Mouse (Mus musculus): ENCODE results near the gene 1700024G13Rik. TPM values are rescaled to one million over a fixed set of nuclear protein-coding genes. Genes with fewer than 3 reads are reported as not detected.
"Not testable (repeated sequence)": the region's sequence is repeated elsewhere in the genome, so short reads cannot be mapped to it uniquely, and the experiment has no call there.

The 1700024G13Rik gene
- polyA plus RNA-seq, 1 experiment from 2014 or later: not detected

DNA sequence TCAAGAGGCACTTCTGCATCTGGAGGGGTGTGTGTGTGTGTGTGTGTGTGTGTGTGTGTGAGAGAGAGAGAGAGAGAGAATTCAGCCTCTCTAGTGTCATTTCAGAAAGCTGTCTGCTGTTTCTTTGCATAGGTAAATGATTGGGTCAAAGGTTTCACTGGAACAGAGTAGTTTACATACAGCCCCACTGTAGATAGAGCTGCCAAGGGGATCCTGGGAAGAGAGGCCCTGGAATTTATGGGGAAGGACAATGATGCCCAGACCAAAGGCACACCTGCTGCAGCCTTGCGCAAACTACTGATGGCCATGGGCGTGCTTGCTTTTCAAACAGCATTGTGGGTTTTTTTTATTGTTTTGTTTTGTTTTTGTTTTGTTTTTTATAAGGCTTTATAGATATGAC is 15.7 kb downstream of the 1700024G13Rik start:
- no peaks in the 10 kb centered on the region for H3K4me1 ChIP-seq
- H3K4me3 ChIP-seq: no peak overlapping the region
- H3K9me3 ChIP-seq (replicated peaks): no peaks in the 10 kb centered on the region
- no peaks in the 10 kb centered on the region for H3K36me3 ChIP-seq
- H3K27ac ChIP-seq: no peak overlapping the region
- no peak overlapping the region for H3K4me2 ChIP-seq
- ATAC-seq: no peak
- H3K27me3 ChIP-seq (replicated peaks): no peaks in the 10 kb centered on the region
- 80% methylated on average over 2 of the region's 2 CpGs for WGBS (ENCODE audit: insufficient replicate concordance)
- no peak overlapping the region for H3K9ac ChIP-seq

GRCm38 (mm10) chr14:32369756-32370155 is 18.4 kb downstream of the 1700024G13Rik start:
- no peak overlapping the region for H3K27ac ChIP-seq
- no peaks in the 10 kb centered on the region for H3K9me3 ChIP-seq (replicated peaks)
- no peak for ATAC-seq
- H3K9ac ChIP-seq: no peak overlapping the region
- no peak overlapping the region for H3K4me2 ChIP-seq
- 52% methylated on average over 7 of the region's 7 CpGs for WGBS (ENCODE audit: insufficient replicate concordance)
- no peaks in the 10 kb centered on the region for H3K4me1 ChIP-seq
- H3K27me3 ChIP-seq (replicated peaks): no peaks in the 10 kb centered on the region
- H3K4me3 ChIP-seq: no peak overlapping the region
- H3K36me3 ChIP-seq: no peaks in the 10 kb centered on the region

DNA sequence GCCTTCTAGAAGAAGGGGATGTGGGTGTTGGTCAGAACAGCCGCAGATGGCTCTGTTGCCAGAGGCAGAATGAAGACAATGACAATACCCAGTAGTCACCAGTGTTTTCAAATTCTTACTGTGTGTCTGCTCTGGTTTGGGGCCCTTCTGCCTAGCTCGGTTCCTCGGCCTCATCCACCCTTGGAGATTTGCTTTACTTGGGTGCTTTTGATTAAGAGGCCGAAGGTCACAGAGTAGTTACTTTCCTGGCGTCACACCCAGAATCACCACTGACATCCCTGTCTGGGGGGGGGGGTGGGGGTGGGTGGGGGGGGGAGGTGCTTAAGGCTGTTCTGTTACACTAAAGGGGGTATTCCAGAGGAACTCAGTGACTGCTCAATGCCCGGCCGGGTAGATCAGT is 23.8 kb downstream of the 1700024G13Rik start:
- no peaks in the 10 kb centered on the region for H3K4me1 ChIP-seq
- H3K36me3 ChIP-seq: no peaks in the 10 kb centered on the region
- no peak overlapping the region for H3K9ac ChIP-seq
- H3K9me3 ChIP-seq (replicated peaks): no peaks in the 10 kb centered on the region
- ATAC-seq: no peak
- no peaks in the 10 kb centered on the region for H3K27me3 ChIP-seq (replicated peaks)
- H3K4me2 ChIP-seq: no peak overlapping the region
- 46% methylated on average over 6 of the region's 7 CpGs for WGBS (ENCODE audit: insufficient replicate concordance)
- H3K27ac ChIP-seq: no peak overlapping the region
- H3K4me3 ChIP-seq: no peak overlapping the region

DNA sequence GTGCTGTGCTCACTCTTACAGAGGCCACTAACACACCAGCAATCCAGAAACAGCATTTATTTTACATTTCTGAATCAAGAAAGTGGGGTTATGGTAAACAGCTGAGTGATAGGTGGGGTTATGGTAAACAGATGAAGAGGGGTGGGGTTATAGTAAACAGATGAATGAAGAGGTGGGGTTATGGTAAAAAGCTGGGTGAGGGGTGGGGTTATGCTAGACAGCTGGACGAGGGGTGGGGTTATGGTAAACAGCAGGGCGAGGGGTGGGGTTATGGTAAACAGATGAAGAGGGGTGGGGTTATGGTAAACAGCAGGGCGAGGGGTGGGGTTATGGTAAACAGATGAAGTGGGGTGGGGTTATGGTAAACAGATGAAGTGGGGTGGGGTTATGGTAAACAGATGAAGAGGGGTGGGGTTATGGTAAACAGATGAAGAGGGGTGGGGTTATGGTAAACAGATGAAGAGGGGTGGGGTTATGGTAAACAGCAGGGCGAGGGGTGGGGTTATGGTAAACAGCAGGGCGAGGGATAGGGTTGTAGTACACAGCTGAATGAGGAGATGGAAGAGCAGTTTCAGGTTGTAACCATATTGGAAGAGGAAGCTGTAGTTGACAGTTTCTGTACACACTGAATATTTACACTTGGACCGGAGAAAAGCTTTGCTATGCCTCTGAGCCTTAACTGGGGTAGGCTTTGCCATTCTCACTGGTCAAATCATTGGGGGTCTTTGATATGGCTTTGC is 36.8 kb downstream of the 1700024G13Rik start:
- WGBS (ENCODE audit: insufficient replicate concordance): 27% methylated on average over 6 of the region's 6 CpGs

GRCm38 (mm10) chr14:32347307-32347706 is 40.9 kb downstream of the 1700024G13Rik start:
- ATAC-seq: no peak
- H3K9ac ChIP-seq: no peak overlapping the region
- H3K36me3 ChIP-seq: no peaks in the 10 kb centered on the region
- WGBS (ENCODE audit: insufficient replicate concordance): 80% methylated on average over 9 of the region's 9 CpGs
- H3K4me2 ChIP-seq: no peak overlapping the region
- no peaks in the 10 kb centered on the region for H3K27me3 ChIP-seq (replicated peaks)
- H3K4me3 ChIP-seq: no peak overlapping the region
- H3K9me3 ChIP-seq (replicated peaks): no peaks in the 10 kb centered on the region
- H3K4me1 ChIP-seq: no peaks in the 10 kb centered on the region
- no peak overlapping the region for H3K27ac ChIP-seq

More for the DNA sequence above, 36.8 kb downstream of the 1700024G13Rik start:
- H3K9ac ChIP-seq; ATAC-seq; H3K4me2 ChIP-seq; H3K4me3 ChIP-seq; H3K4me1 ChIP-seq; H3K27ac ChIP-seq; H3K36me3 ChIP-seq; H3K27me3 ChIP-seq (replicated peaks); H3K9me3 ChIP-seq (replicated peaks): not testable (repeated sequence)

DNA sequence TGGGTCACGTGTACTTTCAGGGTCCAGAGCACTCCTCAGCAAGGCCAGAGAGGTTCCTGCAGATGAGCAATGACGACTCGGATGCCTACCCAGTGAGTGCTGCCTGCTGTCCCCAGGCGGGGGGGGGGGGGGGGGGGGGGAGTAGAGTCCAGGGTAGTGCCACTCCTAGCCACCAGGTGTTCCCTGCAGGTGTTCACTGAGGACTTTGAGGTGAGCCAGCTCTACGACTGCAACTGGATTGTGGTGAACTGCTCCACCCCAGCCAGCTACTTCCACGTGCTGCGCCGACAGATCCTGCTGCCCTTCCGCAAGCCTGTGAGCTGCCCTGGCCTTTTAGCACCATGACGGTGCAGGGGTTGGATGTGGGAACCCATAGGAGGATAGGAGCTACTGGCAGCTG is 43.5 kb downstream of the 1700024G13Rik start:
- H3K27me3 ChIP-seq (replicated peaks): no peaks in the 10 kb centered on the region
- ATAC-seq: no peak
- no peak overlapping the region for H3K27ac ChIP-seq
- H3K36me3 ChIP-seq: no peaks in the 10 kb centered on the region
- H3K9ac ChIP-seq: no peak overlapping the region
- no peaks in the 10 kb centered on the region for H3K9me3 ChIP-seq (replicated peaks)
- H3K4me1 ChIP-seq: no peaks in the 10 kb centered on the region
- no peak overlapping the region for H3K4me3 ChIP-seq
- 76% methylated on average over 7 of the region's 10 CpGs for WGBS (ENCODE audit: insufficient replicate concordance)
- H3K4me2 ChIP-seq: no peak overlapping the region

DNA sequence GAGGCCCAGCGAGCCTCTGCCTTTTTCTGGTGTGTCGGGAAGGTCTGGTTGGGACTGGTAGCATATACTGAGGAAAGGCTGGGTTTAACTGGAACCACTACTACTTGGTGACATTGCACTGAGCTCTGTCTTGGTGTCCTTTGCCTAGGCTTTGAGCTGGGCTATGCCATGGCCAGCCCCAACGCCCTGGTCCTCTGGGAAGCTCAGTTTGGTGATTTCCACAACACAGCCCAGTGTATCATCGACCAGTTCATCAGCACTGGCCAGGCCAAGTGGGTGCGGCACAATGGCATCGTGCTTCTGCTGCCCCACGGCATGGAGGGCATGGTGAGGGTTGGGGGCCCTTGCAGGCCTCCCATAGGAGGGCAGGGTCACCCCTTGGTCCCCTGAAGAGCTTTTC is 44.0 kb downstream of the 1700024G13Rik start:
- no peaks in the 10 kb centered on the region for H3K9me3 ChIP-seq (replicated peaks)
- no peak for ATAC-seq
- H3K4me1 ChIP-seq: no peaks in the 10 kb centered on the region
- no peak overlapping the region for H3K4me2 ChIP-seq
- H3K9ac ChIP-seq: no peak overlapping the region
- WGBS (ENCODE audit: insufficient replicate concordance): 71% methylated on average over 7 of the region's 7 CpGs
- H3K4me3 ChIP-seq: no peak overlapping the region
- no peaks in the 10 kb centered on the region for H3K27me3 ChIP-seq (replicated peaks)
- 0 out of 2 replicates have a peak, but pooled peaks cover under 1% of the 10 kb centered on the region for H3K36me3 ChIP-seq
- no peak overlapping the region for H3K27ac ChIP-seq

DNA sequence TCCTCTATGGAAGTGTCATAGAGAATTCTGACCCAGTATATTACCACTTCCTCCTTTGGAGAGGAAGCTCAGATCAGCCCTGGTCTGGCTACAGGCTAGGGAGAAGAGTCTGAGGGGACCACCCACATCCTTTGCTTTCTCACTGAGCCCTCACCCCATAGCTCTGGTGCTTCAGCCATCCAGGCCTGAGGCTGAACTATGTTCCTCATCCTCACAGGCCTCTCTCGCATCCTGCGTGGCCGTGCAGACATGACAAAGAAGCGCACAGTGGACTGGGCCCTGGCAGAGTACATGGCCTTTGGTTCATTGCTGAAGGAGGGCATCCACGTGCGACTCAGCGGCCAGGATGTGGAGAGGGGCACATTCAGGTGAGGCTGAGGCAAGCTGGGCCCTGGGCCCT is 46.4 kb downstream of the 1700024G13Rik start:
- no peak overlapping the region for H3K27ac ChIP-seq
- no peak for ATAC-seq
- no peaks in the 10 kb centered on the region for H3K4me1 ChIP-seq
- no peaks in the 10 kb centered on the region for H3K9me3 ChIP-seq (replicated peaks)
- 65% methylated on average over 7 of the region's 7 CpGs for WGBS (ENCODE audit: insufficient replicate concordance)
- no peak overlapping the region for H3K4me3 ChIP-seq
- H3K9ac ChIP-seq: no peak overlapping the region
- no peaks in the 10 kb centered on the region for H3K27me3 ChIP-seq (replicated peaks)
- 0 out of 2 replicates have a peak, but pooled peaks cover 2% of the 10 kb centered on the region for H3K36me3 ChIP-seq
- no peak overlapping the region for H3K4me2 ChIP-seq

GRCm38 (mm10) chr14:32336547-32336946 is 51.6 kb downstream of the 1700024G13Rik start:
- H3K4me2 ChIP-seq: no peak overlapping the region
- no peaks in the 10 kb centered on the region for H3K27me3 ChIP-seq (replicated peaks)
- WGBS (ENCODE audit: insufficient replicate concordance): 77% methylated on average over 11 of the region's 11 CpGs
- no peak overlapping the region for H3K27ac ChIP-seq
- H3K36me3 ChIP-seq: 0 out of 2 replicates have a peak, but pooled peaks cover 2% of the 10 kb centered on the region
- H3K4me1 ChIP-seq: no peaks in the 10 kb centered on the region
- no peaks in the 10 kb centered on the region for H3K9me3 ChIP-seq (replicated peaks)
- no peak for ATAC-seq
- H3K9ac ChIP-seq: no peak overlapping the region
- no peak overlapping the region for H3K4me3 ChIP-seq

DNA sequence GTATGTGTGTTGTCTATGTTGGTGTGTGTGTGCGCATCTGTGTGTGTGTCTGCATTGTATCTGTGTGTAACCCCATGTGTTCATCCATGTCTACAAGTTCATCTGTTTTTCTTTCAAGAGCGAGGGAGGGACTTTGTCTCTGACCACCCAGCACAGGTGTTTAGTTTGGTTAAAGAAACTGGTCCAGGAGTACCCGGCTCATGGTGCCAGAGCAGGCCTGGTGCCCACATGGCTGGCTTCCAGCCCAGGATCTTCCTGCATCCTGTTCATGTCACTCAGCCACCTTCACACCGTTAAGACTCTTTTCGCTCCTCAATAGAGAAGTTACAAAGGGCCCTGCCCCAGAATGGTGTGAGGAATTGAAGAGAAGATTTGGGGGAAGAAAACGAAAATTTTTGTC is 52.2 kb downstream of the 1700024G13Rik start:
- no peak overlapping the region for H3K4me2 ChIP-seq

DNA sequence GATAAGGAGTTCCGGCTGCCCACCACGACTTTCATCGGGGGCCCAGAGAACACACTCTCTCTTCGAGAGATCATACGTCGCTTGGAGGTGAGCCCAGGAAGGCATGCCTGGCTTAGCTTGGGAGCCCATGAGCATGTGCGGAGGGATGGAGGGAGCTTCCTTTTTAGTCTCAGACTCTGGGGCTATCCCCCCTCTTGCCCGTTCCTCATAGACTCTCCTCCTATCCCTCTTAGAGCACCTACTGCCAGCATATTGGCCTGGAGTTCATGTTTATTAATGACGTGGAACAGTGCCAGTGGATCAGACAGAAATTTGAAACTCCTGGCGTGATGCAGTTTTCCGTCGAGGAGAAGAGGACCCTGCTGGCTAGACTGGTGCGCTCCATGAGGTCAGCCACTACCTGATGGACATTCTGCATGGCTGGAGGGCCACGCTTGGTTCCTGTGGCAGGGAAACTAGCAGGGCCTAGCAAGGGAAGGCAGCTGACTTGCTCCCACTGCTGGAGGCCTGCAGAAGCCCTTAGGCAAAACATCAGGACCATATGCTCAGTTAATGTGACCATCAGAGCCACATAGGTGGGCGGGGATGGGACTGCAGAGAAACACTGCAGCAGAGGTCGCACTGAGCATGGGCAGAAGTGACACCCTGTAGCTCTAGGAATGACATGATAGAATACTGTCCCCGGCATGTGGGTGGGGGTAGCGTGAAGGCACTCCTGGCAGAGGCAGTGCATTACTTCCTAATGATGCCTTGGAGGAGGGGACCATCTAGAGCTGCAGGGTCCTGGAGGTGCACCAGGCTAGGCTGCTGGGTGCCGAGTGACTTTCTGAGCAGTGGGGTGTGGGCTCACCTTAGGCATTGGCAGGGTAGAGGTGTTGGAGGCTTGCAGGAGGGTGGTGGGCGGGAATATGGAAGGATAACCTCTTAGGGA is 55.4 kb downstream of the 1700024G13Rik start:
- WGBS (ENCODE audit: insufficient replicate concordance): 70% methylated on average over 20 of the region's 20 CpGs
- no peak for ATAC-seq
- H3K27ac ChIP-seq: no peak overlapping the region
- no peaks in the 10 kb centered on the region for H3K4me1 ChIP-seq
- H3K4me3 ChIP-seq: no peak overlapping the region
- no peaks in the 10 kb centered on the region for H3K36me3 ChIP-seq
- no peak overlapping the region for H3K9ac ChIP-seq
- no peak overlapping the region for H3K4me2 ChIP-seq
- no peaks in the 10 kb centered on the region for H3K9me3 ChIP-seq (replicated peaks)
- no peaks in the 10 kb centered on the region for H3K27me3 ChIP-seq (replicated peaks)

More for the DNA sequence above, 52.2 kb downstream of the 1700024G13Rik start:
- Histone ChIP-seq H3K9ac (no peak overlapping the region), H3K27me3 (replicated peaks) (no peaks in the 10 kb centered on the region), H3K4me3 (no peak overlapping the region), H3K36me3 (0 out of 2 replicates have a peak, but pooled peaks cover 2% of the 10 kb centered on the region), H3K27ac (no peak overlapping the region), H3K4me1 (no peaks in the 10 kb centered on the region), H3K9me3 (replicated peaks) (no peaks in the 10 kb centered on the region)
- no peak for ATAC-seq
- WGBS (ENCODE audit: insufficient replicate concordance): 59% methylated on average over 6 of the region's 6 CpGs

DNA sequence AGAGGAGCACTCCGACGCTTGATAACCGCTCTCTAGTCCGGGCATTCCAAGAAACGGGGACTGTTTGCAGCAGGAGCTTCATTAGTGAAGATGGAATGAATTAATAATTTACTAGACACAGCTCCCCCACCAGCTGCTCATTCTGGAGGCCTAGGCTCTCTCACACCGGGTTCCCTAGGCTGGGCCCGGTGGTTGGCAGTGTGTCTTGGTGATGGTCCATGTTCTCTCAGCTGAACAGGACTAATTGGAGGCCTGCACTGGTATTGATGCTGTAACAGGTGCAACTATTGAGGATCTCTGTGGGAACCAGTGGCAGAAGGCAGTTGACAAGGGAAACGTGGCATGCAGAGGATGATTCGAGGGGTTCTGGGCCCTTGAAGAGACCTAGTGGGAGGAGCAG is 60.8 kb downstream of the 1700024G13Rik start:
- peaks cover 1% of the 10 kb centered on the region for H3K4me1 ChIP-seq
- no peaks in the 10 kb centered on the region for H3K36me3 ChIP-seq
- no peak for ATAC-seq
- no peak overlapping the region for H3K9ac ChIP-seq
- H3K4me2 ChIP-seq: no peak overlapping the region
- H3K27me3 ChIP-seq (replicated peaks): peaks cover 11% of the 10 kb centered on the region
- no peaks in the 10 kb centered on the region for H3K9me3 ChIP-seq (replicated peaks)
- WGBS (ENCODE audit: insufficient replicate concordance): 74% methylated on average over 9 of the region's 9 CpGs
- H3K4me3 ChIP-seq: no peak overlapping the region
- no peak overlapping the region for H3K27ac ChIP-seq
